ENCODE assay signal across 9 mouse cellular contexts in the genomic region with DNA sequence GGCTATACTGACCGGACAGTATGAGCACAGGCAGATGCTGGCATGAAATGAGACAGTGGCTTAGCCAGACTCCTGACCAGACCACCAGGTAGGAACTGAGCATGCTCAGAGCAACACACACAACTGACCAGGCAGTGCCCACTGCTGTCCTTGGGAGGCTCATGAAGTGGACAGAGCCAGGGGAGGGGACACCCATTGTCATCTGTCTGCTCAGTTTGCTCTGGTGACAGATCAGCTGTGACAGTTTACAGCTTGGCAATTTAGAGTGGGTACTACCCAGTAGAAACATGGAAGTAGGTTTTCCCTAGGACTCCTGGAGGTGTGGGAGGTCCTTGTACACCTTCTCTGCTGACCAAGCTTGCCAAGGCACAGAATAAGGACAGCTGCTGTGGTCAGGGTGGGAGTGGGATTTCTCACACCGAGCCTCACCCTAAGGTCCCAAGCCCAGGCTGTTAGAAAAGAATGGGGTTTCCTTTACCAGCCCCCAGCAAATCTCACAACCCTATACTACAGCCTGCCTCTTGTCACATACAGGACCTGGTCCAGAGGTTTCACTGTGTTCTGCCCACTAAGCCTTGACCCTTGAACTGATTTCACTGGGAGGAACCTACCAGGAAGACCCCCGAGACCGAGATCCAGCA.
DNase-seq lines count a peak whose midpoint lies in the region; ATAC-seq lines count a peak whose summit lies in the region.
"Had no signal": no experiment of that assay in that cellular context is flagged by ENCODE, and none has a peak within 500 bp of the region (broad histone marks: within the 10 kb centered on the region; RNA-seq: fewer than 3 reads in every experiment).

No protein-coding gene starts in this region.

- H3K27ac ChIP-seq in lung, embryonic 16.5 days (ENCODE audit: low read length) = no peak overlapping the region
- H3K27ac ChIP-seq in liver, embryonic 12.5 days = no peak overlapping the region
- no peak overlapping the region for H3K27ac ChIP-seq in stomach, embryonic 16.5 days (ENCODE audit: low read length)

- 25% methylated on average over 4 of the region's 4 CpGs for WGBS in lung, embryonic 16.5 days
- 33% methylated on average over 4 of the region's 4 CpGs for WGBS in liver, embryonic 12.5 days (ENCODE audit: insufficient replicate concordance)
- WGBS in stomach, embryonic 16.5 days = 32% methylated on average over 4 of the region's 4 CpGs

- H3K9ac ChIP-seq in lung, embryonic 16.5 days (ENCODE audit: low read length) = peak overlapping the region; percentile 86
- peak overlapping the region; percentile 68; the same call in 1 of the 2 replicates for H3K9ac ChIP-seq in liver, embryonic 12.5 days
- H3K9ac ChIP-seq in stomach, embryonic 16.5 days (ENCODE audit: low read length) = peak overlapping the region; percentile 75

- H3K4me2 ChIP-seq in lung, embryonic 16.5 days (ENCODE audit: low read depth, low read length) = peak overlapping the region; percentile 94
- H3K4me2 ChIP-seq in liver, embryonic 12.5 days = peak overlapping the region; percentile 98
- peak overlapping the region; percentile 91 for H3K4me2 ChIP-seq in stomach, embryonic 16.5 days (ENCODE audit: low read depth, low read length)

- peak overlapping the region; percentile 77 for H3K4me3 ChIP-seq in lung, embryonic 16.5 days (ENCODE audit: low read length)
- peak overlapping the region; percentile 75 for H3K4me3 ChIP-seq in liver, embryonic 12.5 days
- peak overlapping the region; percentile 72 for H3K4me3 ChIP-seq in stomach, embryonic 16.5 days (replicated peaks; ENCODE audit: low read length)

- DNase-seq in cerebellum, adult 11-12 months = peak; percentile 50
- DNase-seq in cerebellum, adult 11 months = no peak
- no peak for DNase-seq in lung, postnatal 25 days (ENCODE audit: low spot score)
- no peak for DNase-seq in embryo, embryonic 11 days
- DNase-seq: adrenal gland, adult 8-10 months had no signal

- ATAC-seq in lung, embryonic 16.5 days (ENCODE audit: low read depth) = peak; percentile 3; the same call in 1 of the 2 replicates
- no peak for ATAC-seq in liver, embryonic 12.5 days
- ATAC-seq in stomach, embryonic 16.5 days (ENCODE audit: insufficient read depth, low FRiP score) = no peak
- ATAC-seq in erythroid progenitor cell, adult 5-6 weeks (replicated peaks; ENCODE audit: low FRiP score, poor library complexity, severe bottlenecking) = no peak

- peaks cover 18% of the 10 kb centered on the region for H3K4me1 ChIP-seq in lung, embryonic 16.5 days (replicated peaks; ENCODE audit: control insufficient read depth, insufficient read depth, low read length)
- peaks cover 32% of the 10 kb centered on the region for H3K4me1 ChIP-seq in liver, embryonic 12.5 days
- peaks cover 9% of the 10 kb centered on the region for H3K4me1 ChIP-seq in stomach, embryonic 16.5 days (ENCODE audit: control insufficient read depth, insufficient read depth, low read length)

- H3K27me3 ChIP-seq in lung, embryonic 16.5 days (ENCODE audit: control insufficient read depth, insufficient read depth, low read depth, low read length) = no peaks in the 10 kb centered on the region; the same call in 1 of the 2 replicates
- peaks cover 57% of the 10 kb centered on the region for H3K27me3 ChIP-seq in liver, embryonic 12.5 days (replicated peaks)
- no peaks in the 10 kb centered on the region for H3K27me3 ChIP-seq in stomach, embryonic 16.5 days (ENCODE audit: control insufficient read depth, insufficient read depth, low read length)

- H3K9me3 ChIP-seq in lung, embryonic 16.5 days (ENCODE audit: control insufficient read depth, low read length) = no peaks in the 10 kb centered on the region
- no peaks in the 10 kb centered on the region for H3K9me3 ChIP-seq in liver, embryonic 12.5 days (replicated peaks)
- H3K9me3 ChIP-seq in stomach, embryonic 16.5 days (replicated peaks; ENCODE audit: control insufficient read depth, low read length) = no peaks in the 10 kb centered on the region

- no peaks in the 10 kb centered on the region for H3K36me3 ChIP-seq in lung, embryonic 16.5 days (ENCODE audit: control insufficient read depth, insufficient read depth, low read length)
- no peaks in the 10 kb centered on the region for H3K36me3 ChIP-seq in liver, embryonic 12.5 days
- H3K36me3 ChIP-seq in stomach, embryonic 16.5 days (ENCODE audit: control insufficient read depth, insufficient read depth, low read length) = no peaks in the 10 kb centered on the region
